19 mouse cellular contexts compared by ENCODE assay signal in the genomic region with DNA sequence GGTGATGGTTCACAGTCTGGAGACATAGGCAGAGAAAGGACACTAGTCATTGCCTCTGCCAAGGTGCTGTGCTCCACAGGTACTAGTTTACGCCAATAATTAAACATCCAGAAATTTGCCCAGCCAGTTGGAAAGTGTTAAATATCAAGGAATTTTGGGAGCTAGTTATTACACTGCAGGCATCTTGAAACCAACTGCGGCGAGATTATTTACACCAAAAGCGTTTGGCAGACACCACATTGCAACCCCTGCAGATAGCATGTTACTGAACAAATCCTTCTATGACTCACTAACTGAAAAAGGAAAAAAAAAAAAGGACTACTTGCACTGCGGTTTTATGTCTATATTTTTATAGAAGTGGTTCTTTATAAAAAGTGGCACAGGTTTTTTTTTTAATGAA. TPM values are rescaled to one million over a fixed set of nuclear protein-coding genes. Genes with fewer than 3 reads are reported as not detected.
"Had no signal": no experiment of that assay in that cellular context is flagged by ENCODE, and none has a peak within 500 bp of the region (broad histone marks: within the 10 kb centered on the region; RNA-seq: fewer than 3 reads in every experiment).

No protein-coding gene starts in this region.

- ATAC-seq: liver, postnatal 0 days; midbrain, embryonic 13.5 days; midbrain, embryonic 15.5 days had no signal

- H3K27ac ChIP-seq: liver, embryonic 15.5 days; midbrain, embryonic 13.5 days; midbrain, embryonic 15.5 days; neural tube, embryonic 13.5 days; neural tube, embryonic 15.5 days had no signal

- H3K4me2 ChIP-seq: liver, embryonic 15.5 days; lung, embryonic 14.5 days; midbrain, embryonic 11.5 days; midbrain, embryonic 13.5 days; midbrain, embryonic 15.5 days; neural tube, embryonic 13.5 days; neural tube, embryonic 15.5 days had no signal

- H3K36me3 ChIP-seq: liver, embryonic 15.5 days; midbrain, embryonic 13.5 days; midbrain, embryonic 15.5 days; neural tube, embryonic 13.5 days; neural tube, embryonic 15.5 days had no signal

- H3K27me3 ChIP-seq: liver, embryonic 15.5 days; midbrain, embryonic 13.5 days; midbrain, embryonic 15.5 days; neural tube, embryonic 13.5 days; neural tube, embryonic 15.5 days had no signal

- DNase-seq: liver, postnatal 0 days; lung, embryonic 14.5 days; lung, postnatal 10 days; lung, postnatal 4 days; retina, postnatal 1 day; right cerebral cortex, postnatal 14 days; right cerebral cortex, postnatal 4 days; spleen, adult 18-20 months; thymus, adult 18-20 months; thymus, postnatal 25 days; thymus, postnatal 4 days had no signal

- H3K4me1 ChIP-seq: liver, embryonic 15.5 days; midbrain, embryonic 13.5 days; midbrain, embryonic 15.5 days; neural tube, embryonic 13.5 days; neural tube, embryonic 15.5 days had no signal

- H3K4me3 ChIP-seq: liver, embryonic 15.5 days; midbrain, embryonic 13.5 days; midbrain, embryonic 15.5 days; myocyte; neural tube, embryonic 13.5 days; neural tube, embryonic 15.5 days had no signal

- H3K9me3 ChIP-seq: liver, embryonic 15.5 days; midbrain, embryonic 13.5 days; midbrain, embryonic 15.5 days; neural tube, embryonic 13.5 days; neural tube, embryonic 15.5 days had no signal

- H3K9ac ChIP-seq: liver, embryonic 15.5 days; liver, postnatal 0 days; lung, embryonic 14.5 days; midbrain, embryonic 13.5 days; midbrain, embryonic 15.5 days; neural tube, embryonic 13.5 days; neural tube, embryonic 15.5 days had no signal

RNA-seq across cellular contexts. Expression of gene Fcrls, which starts 41.2 kb away (rescaled TPM):
- total RNA-seq: megakaryocyte-erythroid progenitor cell, adult 5-6 weeks had no signal
- polyA plus RNA-seq: myocyte had no signal

RNA-seq across cellular contexts. Expression of gene Kirrel, which starts 47.8 kb away (rescaled TPM):
- total RNA-seq: megakaryocyte-erythroid progenitor cell, adult 5-6 weeks had no signal
